Mouse (Mus musculus): ENCODE results near the gene Acad10. TPM values are rescaled to one million over a fixed set of nuclear protein-coding genes. Genes with fewer than 3 reads are reported as not detected.
A peak's percentile ranks its signal among the peaks of the same experiment; 100 is the strongest.
"Not testable (repeated sequence)": the region's sequence is repeated elsewhere in the genome, so short reads cannot be mapped to it uniquely, and the experiment has no call there.

The Acad10 gene
- polyA plus RNA-seq, 1 experiment from 2014 or later: 3.0 TPM

DNA sequence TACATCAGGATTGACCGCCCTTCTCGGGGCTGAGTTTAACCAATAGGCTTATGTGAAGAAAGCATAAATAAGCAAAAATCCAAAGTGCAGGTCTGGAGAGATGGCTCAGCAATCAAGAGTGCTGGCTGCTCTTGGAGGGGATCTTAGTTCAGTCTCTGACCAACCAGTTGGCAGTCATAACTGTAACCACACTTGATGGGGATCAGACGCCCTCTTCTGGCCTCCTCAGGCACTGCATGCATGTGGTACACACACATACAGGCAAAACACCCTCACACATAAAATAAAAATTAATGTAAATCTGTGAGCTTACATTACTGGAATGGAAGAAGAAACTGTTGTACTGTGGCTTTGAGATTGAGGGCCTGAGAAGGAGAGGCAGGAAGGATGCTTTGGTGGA, 10.1 kb upstream of the Acad10 start:
- peak; percentile 36 for DNase-seq
- H3K9me3 ChIP-seq (ENCODE audit: low read depth, low read length): no peaks in the 10 kb centered on the region
- H3K4me2 ChIP-seq: no peak overlapping the region
- no peaks in the 10 kb centered on the region for H3K27me3 ChIP-seq (ENCODE audit: insufficient read depth, low read length)
- H3K4me3 ChIP-seq (ENCODE audit: low read depth, low read length): no peak overlapping the region
- H3K36me3 ChIP-seq (ENCODE audit: insufficient read depth): peaks cover 51% of the 10 kb centered on the region
- no peaks in the 10 kb centered on the region for H3K4me1 ChIP-seq (ENCODE audit: insufficient read depth)
- no peak for ATAC-seq (ENCODE audit: insufficient read depth)
- WGBS: 79% methylated on average over 3 of the region's 3 CpGs
- H3K9ac ChIP-seq: no peak overlapping the region
- no peak overlapping the region for H3K27ac ChIP-seq (ENCODE audit: low read depth)
- peak; percentile 49 for TF ChIP-seq CTCF (IDR thresholded peaks at IDR 0.05; ENCODE audit: low read depth)

DNA sequence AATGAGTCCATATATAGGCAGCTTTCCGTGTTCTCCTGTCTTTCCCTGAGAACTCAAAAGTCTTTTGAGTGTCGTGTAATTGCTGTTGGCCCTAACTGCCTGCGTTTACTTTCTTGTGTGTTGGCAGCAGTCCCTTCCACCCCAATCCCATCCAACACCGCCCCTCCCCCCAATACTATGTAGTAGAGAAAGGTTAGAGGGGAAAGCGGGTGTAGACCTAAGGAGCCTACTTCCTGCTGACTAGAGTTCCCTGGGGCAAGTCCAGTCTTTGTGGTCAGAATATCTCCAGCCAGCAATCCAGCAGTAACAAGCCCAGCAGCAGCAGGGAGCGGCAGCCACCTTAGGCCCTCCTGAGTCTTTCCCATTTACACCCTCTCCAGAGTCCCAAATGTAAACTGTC, 8.1 kb upstream of the Acad10 start:
- ATAC-seq (ENCODE audit: insufficient read depth): no peak
- Histone ChIP-seq H3K4me2 (no peak overlapping the region), H3K9me3 (ENCODE audit: low read depth, low read length) (no peaks in the 10 kb centered on the region), H3K4me1 (ENCODE audit: insufficient read depth) (no peaks in the 10 kb centered on the region), H3K27me3 (ENCODE audit: insufficient read depth, low read length) (no peaks in the 10 kb centered on the region), H3K27ac (ENCODE audit: low read depth) (no peak overlapping the region), H3K9ac (no peak overlapping the region), H3K4me3 (ENCODE audit: low read depth, low read length) (no peak overlapping the region), H3K36me3 (ENCODE audit: insufficient read depth) (peaks cover 50% of the 10 kb centered on the region)
- no peak for TF ChIP-seq CTCF (IDR thresholded peaks at IDR 0.05; ENCODE audit: low read depth)
- peak; percentile 11 for DNase-seq
- WGBS: 56% methylated on average over 6 of the region's 6 CpGs

DNA sequence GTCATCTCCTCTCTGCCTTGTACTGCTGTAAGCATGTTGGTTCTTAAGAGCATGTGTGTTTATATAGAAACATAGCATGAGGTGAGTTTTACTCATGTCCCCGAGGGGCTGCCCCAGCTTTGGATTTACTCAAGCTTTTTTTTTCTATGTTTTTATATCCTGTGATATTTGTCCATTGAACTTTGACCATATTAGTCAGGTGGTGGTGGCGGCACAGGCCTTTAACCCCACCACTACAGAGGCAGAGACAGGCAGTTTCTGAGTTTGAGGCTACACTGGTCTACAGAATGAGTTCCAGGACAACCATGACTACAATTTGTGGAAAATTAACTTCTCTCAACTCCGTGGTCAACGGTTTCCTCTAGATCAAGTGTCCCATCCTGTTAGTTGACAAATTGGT, 6.8 kb upstream of the Acad10 start:
- Histone ChIP-seq H3K9ac (no peak overlapping the region), H3K4me3 (ENCODE audit: low read depth, low read length) (no peak overlapping the region), H3K36me3 (ENCODE audit: insufficient read depth) (peaks cover 53% of the 10 kb centered on the region), H3K4me2 (no peak overlapping the region), H3K9me3 (ENCODE audit: low read depth, low read length) (no peaks in the 10 kb centered on the region), H3K27ac (ENCODE audit: low read depth) (no peak overlapping the region), H3K27me3 (ENCODE audit: insufficient read depth, low read length) (no peaks in the 10 kb centered on the region), H3K4me1 (ENCODE audit: insufficient read depth) (no peaks in the 10 kb centered on the region)
- WGBS: 74% methylated on average over 4 of the region's 4 CpGs
- ATAC-seq (ENCODE audit: insufficient read depth) (no peak), DNase-seq (no peak)
- TF ChIP-seq CTCF (IDR thresholded peaks at IDR 0.05; ENCODE audit: low read depth): no peak

DNA sequence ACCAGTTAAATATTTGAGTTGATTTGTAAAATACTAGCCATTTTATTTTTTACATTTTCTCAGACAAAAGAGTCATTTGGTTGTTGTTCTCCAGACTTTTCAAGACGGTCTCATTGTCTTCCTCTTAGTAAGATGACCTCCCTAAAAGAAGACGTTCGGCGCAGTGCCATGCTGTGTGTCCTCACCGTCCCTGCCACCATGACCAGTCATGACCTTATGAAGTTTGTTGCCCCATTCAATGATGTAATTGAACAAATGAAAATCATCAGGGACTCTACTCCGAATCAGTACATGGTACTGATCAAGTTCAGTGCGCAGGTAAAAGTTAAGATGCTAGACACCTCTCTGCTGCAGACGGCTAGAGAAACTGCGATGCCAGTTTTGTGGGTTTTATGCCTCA, 4.7 kb upstream of the Acad10 start:
- DNase-seq: no peak
- Histone ChIP-seq H3K9ac (no peak overlapping the region), H3K4me2 (no peak overlapping the region), H3K9me3 (ENCODE audit: low read depth, low read length) (no peaks in the 10 kb centered on the region), H3K4me3 (ENCODE audit: low read depth, low read length) (no peak overlapping the region), H3K4me1 (ENCODE audit: insufficient read depth) (0 out of 2 replicates have a peak, but pooled peaks cover 4% of the 10 kb centered on the region), H3K36me3 (ENCODE audit: insufficient read depth) (peaks cover 51% of the 10 kb centered on the region), H3K27me3 (ENCODE audit: insufficient read depth, low read length) (no peaks in the 10 kb centered on the region), H3K27ac (ENCODE audit: low read depth) (no peak overlapping the region)
- 94% methylated on average over 9 of the region's 9 CpGs for WGBS
- no peak for TF ChIP-seq CTCF (IDR thresholded peaks at IDR 0.05; ENCODE audit: low read depth)
- no peak for ATAC-seq (ENCODE audit: insufficient read depth)

DNA sequence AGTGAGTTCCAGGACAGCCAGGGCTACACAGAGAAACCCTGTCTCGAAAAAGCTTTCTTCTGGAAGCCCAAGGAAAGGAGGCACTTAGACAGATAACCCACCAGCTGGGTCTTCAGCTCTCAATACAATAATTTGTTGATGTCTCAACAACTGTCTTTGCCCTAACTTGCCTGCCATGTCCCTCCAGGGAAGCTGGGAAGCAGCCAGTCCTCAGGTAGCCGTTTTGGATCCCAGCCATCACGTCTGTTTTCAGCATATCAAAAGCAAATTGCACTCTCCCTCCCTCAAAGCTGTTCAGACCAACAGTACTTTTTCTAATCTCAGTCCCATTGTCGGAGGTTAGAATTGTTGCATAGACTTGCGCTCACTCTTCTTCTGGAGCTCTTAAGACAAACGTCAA, 3.8 kb upstream of the Acad10 start:
- H3K27ac ChIP-seq (ENCODE audit: low read depth): no peak overlapping the region
- 0 out of 2 replicates have a peak, but pooled peaks cover 7% of the 10 kb centered on the region for H3K4me1 ChIP-seq (ENCODE audit: insufficient read depth)
- no peak for ATAC-seq (ENCODE audit: insufficient read depth)
- H3K4me2 ChIP-seq: no peak overlapping the region
- no peak overlapping the region for H3K9ac ChIP-seq
- no peak overlapping the region for H3K4me3 ChIP-seq (ENCODE audit: low read depth, low read length)
- 86% methylated on average over 6 of the region's 6 CpGs for WGBS
- no peaks in the 10 kb centered on the region for H3K27me3 ChIP-seq (ENCODE audit: insufficient read depth, low read length)
- no peak for DNase-seq
- no peak for TF ChIP-seq CTCF (IDR thresholded peaks at IDR 0.05; ENCODE audit: low read depth)
- H3K9me3 ChIP-seq (ENCODE audit: low read depth, low read length): no peaks in the 10 kb centered on the region
- peaks cover 50% of the 10 kb centered on the region for H3K36me3 ChIP-seq (ENCODE audit: insufficient read depth)

DNA sequence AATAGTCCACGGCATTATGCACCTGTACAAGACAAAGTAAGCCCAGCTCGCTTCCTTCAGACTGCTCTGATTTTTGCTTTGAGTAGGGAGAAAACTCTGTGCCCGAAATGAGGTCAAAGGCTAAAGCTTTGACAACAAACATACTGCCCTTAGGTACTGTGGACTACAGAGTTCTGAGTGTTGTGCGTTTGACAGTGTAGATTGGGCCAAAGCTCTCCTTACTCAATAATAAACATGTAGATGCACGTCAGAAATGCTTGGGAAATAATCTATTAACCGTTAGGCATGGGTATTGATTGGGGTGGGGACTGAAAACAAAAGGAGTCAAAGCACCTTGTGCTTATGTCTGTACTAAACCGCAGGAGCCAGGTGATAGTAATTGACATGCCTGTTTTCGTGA, 3.1 kb upstream of the Acad10 start:
- H3K27ac ChIP-seq (ENCODE audit: low read depth): no peak overlapping the region
- 78% methylated on average over 8 of the region's 8 CpGs for WGBS
- no peak overlapping the region for H3K9ac ChIP-seq
- ATAC-seq (ENCODE audit: insufficient read depth) (no peak), DNase-seq (no peak)
- H3K27me3 ChIP-seq (ENCODE audit: insufficient read depth, low read length): no peaks in the 10 kb centered on the region
- TF ChIP-seq CTCF (IDR thresholded peaks at IDR 0.05; ENCODE audit: low read depth): no peak
- H3K4me2 ChIP-seq: no peak overlapping the region
- 0 out of 2 replicates have a peak, but pooled peaks cover 7% of the 10 kb centered on the region for H3K4me1 ChIP-seq (ENCODE audit: insufficient read depth)
- peaks cover 50% of the 10 kb centered on the region for H3K36me3 ChIP-seq (ENCODE audit: insufficient read depth)
- H3K9me3 ChIP-seq (ENCODE audit: low read depth, low read length): no peaks in the 10 kb centered on the region
- no peak overlapping the region for H3K4me3 ChIP-seq (ENCODE audit: low read depth, low read length)

DNA sequence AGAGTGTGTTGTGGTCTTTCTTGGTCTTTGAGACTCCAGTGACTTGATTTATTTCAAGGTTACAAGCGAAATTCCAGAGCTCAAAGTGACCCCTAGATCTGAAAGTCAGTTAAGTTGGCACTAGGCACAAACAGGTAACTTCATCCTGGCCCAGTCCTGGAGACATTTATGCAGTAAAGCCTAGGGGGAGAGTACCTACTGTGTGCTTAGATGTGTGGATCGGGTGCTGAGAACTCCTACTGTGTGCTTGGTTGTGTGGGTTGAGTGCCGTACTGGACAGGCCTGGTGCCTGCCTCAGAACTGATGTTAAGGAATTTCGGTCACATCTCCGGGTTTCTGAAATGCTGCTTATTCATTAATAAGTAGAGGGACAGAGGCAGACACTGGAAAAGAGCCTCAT, 1.2 kb upstream of the Acad10 start:
- peak overlapping the region; percentile 96 for H3K4me3 ChIP-seq (ENCODE audit: low read depth, low read length)
- peak overlapping the region; percentile 94 for H3K9ac ChIP-seq
- peak overlapping the region; percentile 90 for H3K4me2 ChIP-seq
- H3K36me3 ChIP-seq (ENCODE audit: insufficient read depth): peaks cover 38% of the 10 kb centered on the region
- H3K27me3 ChIP-seq (ENCODE audit: insufficient read depth, low read length): no peaks in the 10 kb centered on the region
- DNase-seq: no peak
- no peak for TF ChIP-seq CTCF (IDR thresholded peaks at IDR 0.05; ENCODE audit: low read depth)
- 83% methylated on average over 5 of the region's 5 CpGs for WGBS
- H3K4me1 ChIP-seq (ENCODE audit: insufficient read depth): 0 out of 2 replicates have a peak, but pooled peaks cover 7% of the 10 kb centered on the region
- H3K27ac ChIP-seq (ENCODE audit: low read depth): no peak overlapping the region
- no peak for ATAC-seq (ENCODE audit: insufficient read depth)
- H3K9me3 ChIP-seq (ENCODE audit: low read depth, low read length): no peaks in the 10 kb centered on the region

DNA sequence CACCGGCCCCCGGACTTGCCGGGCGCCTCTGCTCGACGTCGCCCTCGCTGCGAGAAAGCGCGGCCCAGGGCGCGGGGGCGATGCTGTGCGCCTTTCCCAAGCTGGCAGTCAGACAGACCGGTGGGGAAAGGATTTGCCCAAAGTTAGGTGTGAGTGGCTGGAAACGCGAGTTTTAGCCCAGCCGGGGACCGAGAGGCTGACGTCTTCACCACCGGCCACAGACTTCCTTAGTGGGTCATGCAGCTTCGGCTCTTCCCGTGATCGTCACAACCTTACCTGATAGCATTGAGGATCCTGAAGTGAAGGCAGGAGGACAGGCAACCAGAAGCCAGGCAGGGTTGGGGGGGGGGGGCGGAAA, 562 bp upstream of the Acad10 start:
- no peak for ATAC-seq (ENCODE audit: insufficient read depth)
- Histone ChIP-seq H3K9me3 (ENCODE audit: low read depth, low read length) (no peaks in the 10 kb centered on the region), H3K27me3 (ENCODE audit: insufficient read depth, low read length) (no peaks in the 10 kb centered on the region), H3K4me2 (peak overlapping the region; percentile 90), H3K27ac (ENCODE audit: low read depth) (peak overlapping the region; percentile 54; the same call in 1 of the 2 replicates), H3K36me3 (ENCODE audit: insufficient read depth) (peaks cover 33% of the 10 kb centered on the region), H3K9ac (peak overlapping the region; percentile 94), H3K4me3 (ENCODE audit: low read depth, low read length) (peak overlapping the region; percentile 96), H3K4me1 (ENCODE audit: insufficient read depth) (0 out of 2 replicates have a peak, but pooled peaks cover 7% of the 10 kb centered on the region)
- WGBS: under 1% methylated on average over 26 of the region's 26 CpGs
- TF ChIP-seq CTCF (IDR thresholded peaks at IDR 0.05; ENCODE audit: low read depth): no peak
- DNase-seq: peak; percentile 17

DNA sequence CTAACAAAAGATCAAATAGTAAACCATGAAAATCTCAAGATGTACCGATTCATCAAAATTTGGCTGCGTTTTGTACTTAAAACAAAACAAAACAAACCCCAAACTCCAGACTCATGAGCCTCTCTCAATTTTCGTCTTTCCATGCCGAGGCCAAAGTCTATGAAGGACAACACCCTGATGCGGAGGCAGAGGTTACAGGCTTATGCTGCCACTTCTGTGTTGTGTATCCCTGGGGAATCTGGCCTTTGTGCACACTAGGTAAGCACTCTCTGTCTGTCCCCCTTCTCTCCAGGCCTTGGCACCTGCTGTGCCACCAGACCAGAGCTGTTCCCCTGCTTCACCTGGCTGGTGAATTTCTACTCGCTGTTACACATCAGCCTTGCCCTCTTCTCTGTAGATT, 2.7 kb downstream of the Acad10 start:
- WGBS: 81% methylated on average over 6 of the region's 6 CpGs
- DNase-seq; ATAC-seq (ENCODE audit: insufficient read depth): not testable (repeated sequence)

DNA sequence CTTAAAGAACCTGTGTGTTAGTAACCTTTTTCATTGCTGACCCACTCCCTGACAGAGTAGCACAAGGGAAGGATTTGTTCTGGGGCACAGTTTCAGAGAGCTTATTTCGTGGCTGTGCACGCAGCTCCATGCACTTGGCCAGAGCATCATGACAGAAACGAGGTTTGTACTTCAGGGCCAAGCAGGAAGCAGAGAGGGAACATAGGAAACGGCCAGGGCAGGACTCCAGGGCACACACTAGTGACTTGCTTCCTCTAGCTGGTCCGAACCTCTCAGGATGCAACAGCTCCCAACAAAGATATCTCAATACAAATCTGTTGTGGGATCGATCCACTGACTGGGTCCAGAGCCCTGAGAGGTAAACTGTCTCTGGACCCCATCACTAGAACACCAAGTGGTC, 3.4 kb downstream of the Acad10 start:
- not testable (repeated sequence) for H3K27me3 ChIP-seq (ENCODE audit: insufficient read depth, low read length); H3K36me3 ChIP-seq (ENCODE audit: insufficient read depth); H3K4me1 ChIP-seq (ENCODE audit: insufficient read depth); ATAC-seq (ENCODE audit: insufficient read depth); H3K9me3 ChIP-seq (ENCODE audit: low read depth, low read length); H3K4me3 ChIP-seq (ENCODE audit: low read depth, low read length); DNase-seq; H3K27ac ChIP-seq (ENCODE audit: low read depth); H3K9ac ChIP-seq; H3K4me2 ChIP-seq
- 70% methylated on average over 6 of the region's 6 CpGs for WGBS

More for the DNA sequence above, 2.7 kb downstream of the Acad10 start:
- H3K9ac ChIP-seq; H3K27ac ChIP-seq (ENCODE audit: low read depth); H3K27me3 ChIP-seq (ENCODE audit: insufficient read depth, low read length); H3K9me3 ChIP-seq (ENCODE audit: low read depth, low read length); H3K36me3 ChIP-seq (ENCODE audit: insufficient read depth); H3K4me1 ChIP-seq (ENCODE audit: insufficient read depth); H3K4me2 ChIP-seq; H3K4me3 ChIP-seq (ENCODE audit: low read depth, low read length): not testable (repeated sequence)
